Mouse (Mus musculus): Measurements from ENCODE around the gene Clk1. TPM values are rescaled to one million over a fixed set of nuclear protein-coding genes. Genes with fewer than 3 reads are reported as not detected.
"Not testable (repeated sequence)": the region's sequence is repeated elsewhere in the genome, so short reads cannot be mapped to it uniquely, and the experiment has no call there.

Clk1 gene
- polyA plus RNA-seq, 1 experiment from 2014 or later = 178 TPM

GRCm38 (mm10) chr1:58374266-58374665, 49.6 kb downstream of the Clk1 start:
- H3K36me3 ChIP-seq (ENCODE audit: control insufficient read depth, insufficient read depth, low read length); H3K9ac ChIP-seq (ENCODE audit: low read depth, low read length); H3K4me2 ChIP-seq (ENCODE audit: low read length); H3K27me3 ChIP-seq (ENCODE audit: control insufficient read depth, insufficient read depth, low read depth, low read length); H3K9me3 ChIP-seq (replicated peaks; ENCODE audit: control insufficient read depth, low read length, poor library complexity, severe bottlenecking); H3K4me1 ChIP-seq (ENCODE audit: control insufficient read depth, insufficient read depth, low read length); H3K4me3 ChIP-seq (ENCODE audit: low read depth, low read length); H3K27ac ChIP-seq (ENCODE audit: low read length); ATAC-seq: not testable (repeated sequence)
- 86% methylated on average over 2 of the region's 2 CpGs for WGBS

DNA sequence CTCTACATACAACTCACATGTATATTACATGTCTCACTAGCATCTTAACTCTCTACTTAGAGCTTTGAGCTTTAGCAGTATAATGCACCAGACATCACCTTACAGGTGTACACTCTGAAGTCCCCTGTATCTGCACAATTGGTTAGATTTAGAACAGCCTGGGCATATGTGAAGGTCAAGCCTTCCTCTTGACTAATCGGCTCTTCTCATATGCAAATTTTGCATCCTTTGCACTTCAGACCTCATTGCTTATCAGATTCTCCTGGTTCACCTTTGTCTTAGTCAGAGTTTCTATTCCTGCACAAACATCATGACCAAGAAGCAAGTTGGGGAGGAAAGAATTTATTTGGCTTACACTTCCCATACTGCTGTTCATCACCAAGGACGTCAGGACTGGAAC, 54.1 kb downstream of the Clk1 start:
- no peak overlapping the region for H3K9ac ChIP-seq (ENCODE audit: low read depth, low read length)
- H3K27ac ChIP-seq (ENCODE audit: low read length) = no peak overlapping the region
- H3K4me3 ChIP-seq (ENCODE audit: low read depth, low read length) = no peak overlapping the region
- no peaks in the 10 kb centered on the region for H3K27me3 ChIP-seq (ENCODE audit: control insufficient read depth, insufficient read depth, low read depth, low read length)
- WGBS = 84% methylated on average over 2 of the region's 2 CpGs
- ATAC-seq = no peak
- no peaks in the 10 kb centered on the region for H3K9me3 ChIP-seq (replicated peaks; ENCODE audit: control insufficient read depth, low read length, poor library complexity, severe bottlenecking)
- H3K4me2 ChIP-seq (ENCODE audit: low read length) = no peak overlapping the region
- H3K4me1 ChIP-seq (ENCODE audit: control insufficient read depth, insufficient read depth, low read length) = no peaks in the 10 kb centered on the region
- H3K36me3 ChIP-seq (ENCODE audit: control insufficient read depth, insufficient read depth, low read length) = no peaks in the 10 kb centered on the region

GRCm38 (mm10) chr1:58366737-58367471, 57.0 kb downstream of the Clk1 start:
- H3K4me2 ChIP-seq (ENCODE audit: low read length) = no peak overlapping the region
- no peak overlapping the region for H3K4me3 ChIP-seq (ENCODE audit: low read depth, low read length)
- 85% methylated on average over 12 of the region's 12 CpGs for WGBS
- no peaks in the 10 kb centered on the region for H3K36me3 ChIP-seq (ENCODE audit: control insufficient read depth, insufficient read depth, low read length)
- ATAC-seq = no peak
- H3K9ac ChIP-seq (ENCODE audit: low read depth, low read length) = no peak overlapping the region
- H3K27ac ChIP-seq (ENCODE audit: low read length) = no peak overlapping the region
- no peaks in the 10 kb centered on the region for H3K9me3 ChIP-seq (replicated peaks; ENCODE audit: control insufficient read depth, low read length, poor library complexity, severe bottlenecking)
- H3K27me3 ChIP-seq (ENCODE audit: control insufficient read depth, insufficient read depth, low read depth, low read length) = no peaks in the 10 kb centered on the region
- H3K4me1 ChIP-seq (ENCODE audit: control insufficient read depth, insufficient read depth, low read length) = no peaks in the 10 kb centered on the region

DNA sequence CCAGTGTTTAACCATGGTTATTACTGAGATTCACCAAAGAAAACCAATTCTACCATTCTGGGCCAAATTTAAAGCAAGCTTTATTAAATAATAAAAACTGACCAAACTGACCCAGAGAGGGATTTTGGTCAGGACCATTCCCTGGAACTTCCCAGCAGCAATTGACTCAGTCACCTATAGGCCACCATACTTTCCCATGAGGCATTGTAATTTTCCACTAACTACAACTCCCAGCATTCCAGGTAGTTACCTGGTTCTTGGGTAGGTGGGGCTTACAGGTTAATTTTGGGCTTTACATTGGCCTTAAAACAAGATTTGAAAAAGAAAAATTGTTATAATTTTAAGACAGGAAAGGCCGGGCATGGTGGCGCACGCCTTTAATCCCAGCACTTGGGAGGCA, 58.0 kb downstream of the Clk1 start:
- Histone ChIP-seq H3K9me3 (replicated peaks; ENCODE audit: control insufficient read depth, low read length, poor library complexity, severe bottlenecking) (no peaks in the 10 kb centered on the region), H3K4me2 (ENCODE audit: low read length) (no peak overlapping the region), H3K4me3 (ENCODE audit: low read depth, low read length) (no peak overlapping the region), H3K36me3 (ENCODE audit: control insufficient read depth, insufficient read depth, low read length) (no peaks in the 10 kb centered on the region), H3K9ac (ENCODE audit: low read depth, low read length) (no peak overlapping the region), H3K27ac (ENCODE audit: low read length) (no peak overlapping the region), H3K27me3 (ENCODE audit: control insufficient read depth, insufficient read depth, low read depth, low read length) (no peaks in the 10 kb centered on the region), H3K4me1 (ENCODE audit: control insufficient read depth, insufficient read depth, low read length) (no peaks in the 10 kb centered on the region)
- WGBS = 92% methylated on average over 3 of the region's 3 CpGs
- no peak for ATAC-seq

DNA sequence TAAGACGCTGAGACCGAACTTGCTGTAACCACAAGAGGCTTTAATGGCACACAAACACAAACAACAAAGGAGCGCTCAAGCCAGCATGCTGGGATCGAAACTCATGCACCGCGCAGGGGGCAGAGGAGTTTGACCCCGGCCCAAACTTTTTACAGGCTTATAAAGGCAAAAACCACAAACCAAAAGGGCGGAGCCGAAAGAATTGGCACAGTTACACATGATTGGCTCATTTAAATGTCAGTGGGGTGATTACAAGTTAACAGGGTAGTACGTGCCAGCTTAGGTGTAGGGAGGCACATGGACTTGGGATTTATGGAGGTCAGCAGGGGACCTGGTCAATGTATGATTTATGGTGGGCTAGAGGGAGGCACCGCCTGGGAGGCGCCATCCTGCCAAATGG, 59.3 kb downstream of the Clk1 start:
- no peaks in the 10 kb centered on the region for H3K4me1 ChIP-seq (ENCODE audit: control insufficient read depth, insufficient read depth, low read length)
- ATAC-seq = no peak
- H3K4me2 ChIP-seq (ENCODE audit: low read length) = no peak overlapping the region
- no peaks in the 10 kb centered on the region for H3K36me3 ChIP-seq (ENCODE audit: control insufficient read depth, insufficient read depth, low read length)
- H3K27me3 ChIP-seq (ENCODE audit: control insufficient read depth, insufficient read depth, low read depth, low read length) = no peaks in the 10 kb centered on the region
- H3K9ac ChIP-seq (ENCODE audit: low read depth, low read length) = no peak overlapping the region
- no peaks in the 10 kb centered on the region for H3K9me3 ChIP-seq (replicated peaks; ENCODE audit: control insufficient read depth, low read length, poor library complexity, severe bottlenecking)
- H3K27ac ChIP-seq (ENCODE audit: low read length) = no peak overlapping the region
- WGBS = 90% methylated on average over 12 of the region's 12 CpGs
- H3K4me3 ChIP-seq (ENCODE audit: low read depth, low read length) = no peak overlapping the region

DNA sequence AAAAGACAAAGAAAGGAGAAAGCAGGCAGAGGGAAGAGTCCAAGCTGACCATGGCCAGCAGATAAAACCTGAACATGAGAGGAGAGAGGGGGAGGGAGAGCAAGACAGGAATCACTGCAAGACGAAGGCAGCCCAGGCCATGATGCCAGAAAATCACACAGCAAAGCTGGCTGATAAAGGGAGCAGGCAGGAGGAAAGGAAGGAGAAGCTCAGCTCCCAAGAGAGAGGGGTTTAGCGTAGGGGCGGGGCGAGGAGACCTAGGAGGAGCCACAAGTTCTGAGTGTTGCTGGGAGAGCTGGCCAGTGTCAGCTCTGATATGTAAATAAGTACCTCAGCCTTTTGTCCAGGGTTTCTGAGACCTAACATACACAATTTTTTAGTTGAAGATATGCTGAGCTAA, 61.6 kb downstream of the Clk1 start:
- H3K9ac ChIP-seq (ENCODE audit: low read depth, low read length) = no peak overlapping the region
- 46% methylated on average over 4 of the region's 4 CpGs for WGBS
- no peaks in the 10 kb centered on the region for H3K9me3 ChIP-seq (replicated peaks; ENCODE audit: control insufficient read depth, low read length, poor library complexity, severe bottlenecking)
- no peaks in the 10 kb centered on the region for H3K36me3 ChIP-seq (ENCODE audit: control insufficient read depth, insufficient read depth, low read length)
- H3K27me3 ChIP-seq (ENCODE audit: control insufficient read depth, insufficient read depth, low read depth, low read length) = no peaks in the 10 kb centered on the region
- no peak overlapping the region for H3K4me2 ChIP-seq (ENCODE audit: low read length)
- no peak overlapping the region for H3K4me3 ChIP-seq (ENCODE audit: low read depth, low read length)
- H3K4me1 ChIP-seq (ENCODE audit: control insufficient read depth, insufficient read depth, low read length) = no peaks in the 10 kb centered on the region
- no peak overlapping the region for H3K27ac ChIP-seq (ENCODE audit: low read length)
- ATAC-seq = no peak

Other genes with a start within 250 kb of the Clk1 start
- 0.28 and 0.53 TPM in 2 replicates for gene Aox4, start 213.7 kb downstream of the Clk1 start, polyA plus RNA-seq (2015; fragmentation: Nextera tagmentation; extraction: Ambion mirVana)
- gene Aox2, start 145.7 kb downstream of the Clk1 start, polyA plus RNA-seq (2015; fragmentation: Nextera tagmentation; extraction: Ambion mirVana) = 0.03 and 0.05 TPM in 2 replicates
- gene Bzw1, start 31.2 kb downstream of the Clk1 start, polyA plus RNA-seq (2015; fragmentation: Nextera tagmentation; extraction: Ambion mirVana) = 346 and 351 TPM in 2 replicates
- gene Nif3l1, start 21.1 kb upstream of the Clk1 start, polyA plus RNA-seq (2015; fragmentation: Nextera tagmentation; extraction: Ambion mirVana) = 56.9 and 57.5 TPM in 2 replicates
- 49.8 and 50.2 TPM in 2 replicates for gene Ppil3, start 21.4 kb upstream of the Clk1 start, polyA plus RNA-seq (2015; fragmentation: Nextera tagmentation; extraction: Ambion mirVana)
- gene Orc2, start 81.0 kb upstream of the Clk1 start, polyA plus RNA-seq (2015; fragmentation: Nextera tagmentation; extraction: Ambion mirVana) = 15.1 and 17.2 TPM in 2 replicates
- gene Fam126b, start 162.3 kb upstream of the Clk1 start, polyA plus RNA-seq (2015; fragmentation: Nextera tagmentation; extraction: Ambion mirVana) = 15.5 and 17.3 TPM in 2 replicates
- gene Ndufb3, start 162.3 kb upstream of the Clk1 start, polyA plus RNA-seq (2015; fragmentation: Nextera tagmentation; extraction: Ambion mirVana) = 173 and 175 TPM in 2 replicates